ENCODE assay signal across 8 mouse cellular contexts in genomic region chr12:12323616-12324223, GRCm38 (mm10).
DNase-seq lines count a peak whose midpoint lies in the region; ATAC-seq lines count a peak whose summit lies in the region.

No protein-coding gene starts in this region.

- peak; percentile 86 to 95 for DNase-seq in adrenal gland, adult (ENCODE audit: inconsistent age in 2 of 2, low spot score in 1 of 2)
- DNase-seq in embryo, embryonic 10.5 days (ENCODE audit: low spot score), result peak; percentile 92
- DNase-seq in gastrocnemius, postnatal 25 days, result peak; percentile 62
- peak; percentile 57 to 92 for DNase-seq in left cerebral cortex, adult 9 months (ENCODE audit: low spot score in 2 of 2)
- peak; percentile 90 for DNase-seq in right cerebral cortex, postnatal 14 days
- DNase-seq in urinary bladder, postnatal 36 days (ENCODE audit: low spot score in 2 of 2), result peak; percentile 85 to 88

- peak; percentile 88 for ATAC-seq in inflammation-experienced regulatory T-cells, adult 6 months
- ATAC-seq in megakaryocyte progenitor cell, adult 5-6 weeks (replicated peaks; ENCODE audit: poor library complexity), result peak; percentile 77

Comparison
In these comparisons a context has a peak if more than half of its experiments do, and no peak if none do; other contexts are left out.
1. Peak in every context shown above with its lines: DNase-seq and ATAC-seq.